Mouse (Mus musculus) liver, embryonic 11.5 days (tissue): ENCODE results near the gene Mfsd1. TPM values are rescaled to one million over a fixed set of nuclear protein-coding genes. Genes with fewer than 3 reads are reported as not detected.

Experiments
- polyA plus RNA-seq: library from polyadenylated mRNA; unstranded; fragments of >200 nt; fragmentation: Nextera tagmentation; extraction: Ambion mirVana; gene quantifications from 2 replicates; pipeline ENCODE4 v1.2.1, GENCODE M21; 2014

The Mfsd1 gene
- polyA plus RNA-seq, 1 experiment from 2014 or later = 44.4 TPM

Other genes with a start within 250 kb of the Mfsd1 start
- gene Mlf1, start 208.6 kb upstream of the Mfsd1 start, polyA plus RNA-seq = 4.8 and 5.6 TPM in 2 replicates
- not detected in 2 replicates for gene Gm17402, start 207.6 kb upstream of the Mfsd1 start, polyA plus RNA-seq
- gene Gfm1, start 152.6 kb upstream of the Mfsd1 start, polyA plus RNA-seq = 83.3 and 96.1 TPM in 2 replicates
- 30.4 and 32.8 TPM in 2 replicates for gene Lxn, start 118.8 kb upstream of the Mfsd1 start, polyA plus RNA-seq
- gene Rarres1, start 67.2 kb upstream of the Mfsd1 start, polyA plus RNA-seq = 3.4 and 4.6 TPM in 2 replicates